Mouse (Mus musculus): ENCODE data around the gene Fosl2.

GRCm38 (mm10) chr5:32112206-32112916 is 23.2 kb upstream of the Fosl2 start:
- TF ChIP-seq CTCF (IDR thresholded peaks at IDR 0.05; ENCODE audit: borderline replicate concordance, insufficient read depth, low read length), result no peak
- TF ChIP-seq POLR2A (IDR thresholded peaks at IDR 0.05; ENCODE audit: low read depth, low read length), result no peak
